9 mouse cellular contexts compared by ENCODE assay signal in the genomic region with DNA sequence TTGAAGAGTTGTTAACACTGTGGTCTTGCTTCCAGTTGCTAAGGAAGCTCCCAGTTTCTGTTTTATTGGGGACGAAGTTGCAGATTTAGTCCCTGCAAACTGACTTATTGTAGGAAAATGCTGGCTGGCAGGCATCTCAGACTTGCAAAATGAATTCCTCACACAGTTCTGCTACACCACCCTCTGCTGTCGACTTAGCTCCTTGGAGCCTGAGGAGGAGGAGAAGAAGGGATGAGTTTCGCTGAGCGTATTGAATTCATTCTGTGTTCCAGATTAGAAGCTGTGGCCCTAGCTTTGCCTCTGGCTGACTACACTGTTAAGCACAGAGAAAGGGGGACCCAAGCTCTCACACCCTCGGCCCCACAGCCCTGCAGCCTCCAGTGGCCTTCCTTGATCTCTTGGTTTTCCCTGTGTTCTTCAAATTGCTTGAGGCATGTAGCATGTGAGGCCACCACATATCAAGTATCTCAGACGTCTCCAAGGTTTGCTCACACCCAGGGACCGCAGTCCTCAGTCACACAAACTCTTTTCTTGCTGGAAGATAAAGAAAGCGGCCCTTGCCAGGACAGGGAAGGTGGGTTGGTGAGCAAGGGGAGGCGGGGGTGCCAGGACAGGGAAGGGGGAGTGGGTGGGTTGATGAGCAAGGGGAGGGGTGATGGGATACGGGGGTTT. TPM values are rescaled to one million over a fixed set of nuclear protein-coding genes. Genes with fewer than 3 reads are reported as not detected.
DNase-seq lines count a peak whose midpoint lies in the region; ATAC-seq lines count a peak whose summit lies in the region.
"Had no signal": no experiment of that assay in that cellular context is flagged by ENCODE, and none has a peak within 500 bp of the region (broad histone marks: within the 10 kb centered on the region; RNA-seq: fewer than 3 reads in every experiment).

No protein-coding gene starts in this region.

- ATAC-seq in forebrain, embryonic 16.5 days: no peak
- no peak for ATAC-seq in limb, embryonic 12.5 days (ENCODE audit: insufficient number of reproducible peaks, insufficient read depth, low FRiP score, low TSS enrichment, low read depth)
- ATAC-seq in embryonic facial prominence, embryonic 13.5 days (ENCODE audit: insufficient number of reproducible peaks, insufficient read depth, low FRiP score, low TSS enrichment, low read depth): no peak
- ATAC-seq in limb, embryonic 13.5 days (ENCODE audit: low FRiP score, low read depth): no peak
- ATAC-seq in megakaryocyte progenitor cell, adult 5-6 weeks (replicated peaks; ENCODE audit: poor library complexity): no peak

- H3K9ac ChIP-seq in forebrain, embryonic 16.5 days (replicated peaks; ENCODE audit: low read depth, low read length): no peak overlapping the region
- no peak overlapping the region for H3K9ac ChIP-seq in limb, embryonic 12.5 days (replicated peaks)
- H3K9ac ChIP-seq in embryonic facial prominence, embryonic 13.5 days: 0 out of 2 replicates have a peak overlapping the region, but pooled peaks have one; percentile 1
- H3K9ac ChIP-seq in limb, embryonic 13.5 days: no peak overlapping the region

- peaks cover 57% of the 10 kb centered on the region for H3K27me3 ChIP-seq in forebrain, embryonic 10.5 days (ENCODE audit: poor library complexity, severe bottlenecking)
- 0 out of 2 replicates have a peak, but pooled peaks cover 3% of the 10 kb centered on the region for H3K27me3 ChIP-seq in forebrain, embryonic 16.5 days (replicated peaks; ENCODE audit: control insufficient read depth, insufficient read depth, low read length)
- H3K27me3 ChIP-seq in limb, embryonic 12.5 days: 0 out of 2 replicates have a peak, but pooled peaks cover 11% of the 10 kb centered on the region
- peaks cover 23% of the 10 kb centered on the region; the same call in 1 of the 2 replicates for H3K27me3 ChIP-seq in limb, embryonic 10.5 days (ENCODE audit: low read depth, poor library complexity, severe bottlenecking)
- H3K27me3 ChIP-seq in embryonic facial prominence, embryonic 13.5 days: no peaks in the 10 kb centered on the region; the same call in 1 of the 2 replicates
- peaks cover 13% of the 10 kb centered on the region for H3K27me3 ChIP-seq in limb, embryonic 13.5 days

- no peak overlapping the region for H3K4me2 ChIP-seq in forebrain, embryonic 16.5 days (ENCODE audit: low read length)
- peak overlapping the region; percentile 57 for H3K4me2 ChIP-seq in limb, embryonic 12.5 days
- peak overlapping the region; percentile 59 for H3K4me2 ChIP-seq in embryonic facial prominence, embryonic 13.5 days
- 0 out of 2 replicates have a peak overlapping the region, but pooled peaks have one; percentile 58 for H3K4me2 ChIP-seq in limb, embryonic 13.5 days (replicated peaks)

- no peaks in the 10 kb centered on the region for H3K9me3 ChIP-seq in forebrain, embryonic 10.5 days
- no peaks in the 10 kb centered on the region for H3K9me3 ChIP-seq in forebrain, embryonic 16.5 days (ENCODE audit: control insufficient read depth, low read length)
- no peaks in the 10 kb centered on the region for H3K9me3 ChIP-seq in limb, embryonic 12.5 days
- no peaks in the 10 kb centered on the region for H3K9me3 ChIP-seq in limb, embryonic 10.5 days (replicated peaks)
- H3K9me3 ChIP-seq in embryonic facial prominence, embryonic 13.5 days: no peaks in the 10 kb centered on the region
- no peaks in the 10 kb centered on the region for H3K9me3 ChIP-seq in limb, embryonic 13.5 days

- H3K4me3 ChIP-seq in forebrain, embryonic 10.5 days: peak overlapping the region; percentile 44
- no peak overlapping the region for H3K4me3 ChIP-seq in forebrain, embryonic 16.5 days (replicated peaks; ENCODE audit: low read length)
- H3K4me3 ChIP-seq in limb, embryonic 12.5 days (replicated peaks): no peak overlapping the region
- H3K4me3 ChIP-seq in limb, embryonic 10.5 days: no peak overlapping the region
- no peak overlapping the region for H3K4me3 ChIP-seq in embryonic facial prominence, embryonic 13.5 days
- no peak overlapping the region for H3K4me3 ChIP-seq in limb, embryonic 13.5 days

- peaks cover 87% of the 10 kb centered on the region for H3K4me1 ChIP-seq in forebrain, embryonic 10.5 days
- peaks cover 42% of the 10 kb centered on the region for H3K4me1 ChIP-seq in forebrain, embryonic 16.5 days (replicated peaks; ENCODE audit: control insufficient read depth, insufficient read depth, low read length)
- peaks cover 51% of the 10 kb centered on the region for H3K4me1 ChIP-seq in limb, embryonic 12.5 days (replicated peaks)
- H3K4me1 ChIP-seq in limb, embryonic 10.5 days: peaks cover 38% of the 10 kb centered on the region
- H3K4me1 ChIP-seq in embryonic facial prominence, embryonic 13.5 days: peaks cover 32% of the 10 kb centered on the region
- H3K4me1 ChIP-seq in limb, embryonic 13.5 days: peaks cover 75% of the 10 kb centered on the region

- 33% methylated on average over 10 of the region's 10 CpGs for WGBS in forebrain, embryonic 10.5 days
- 28% methylated on average over 10 of the region's 10 CpGs for WGBS in forebrain, embryonic 16.5 days
- 44% methylated on average over 10 of the region's 10 CpGs for WGBS in limb, embryonic 12.5 days
- 45% methylated on average over 10 of the region's 10 CpGs for WGBS in limb, embryonic 10.5 days
- WGBS in embryonic facial prominence, embryonic 13.5 days: 25% methylated on average over 10 of the region's 10 CpGs
- 49% methylated on average over 10 of the region's 10 CpGs for WGBS in limb, embryonic 13.5 days

- peak overlapping the region; percentile 65 for H3K27ac ChIP-seq in forebrain, embryonic 10.5 days
- H3K27ac ChIP-seq in forebrain, embryonic 16.5 days (ENCODE audit: low read length): no peak overlapping the region
- H3K27ac ChIP-seq in limb, embryonic 12.5 days: no peak overlapping the region
- no peak overlapping the region for H3K27ac ChIP-seq in limb, embryonic 10.5 days
- H3K27ac ChIP-seq in embryonic facial prominence, embryonic 13.5 days: peak overlapping the region; percentile 5; the same call in 1 of the 2 replicates
- no peak overlapping the region for H3K27ac ChIP-seq in limb, embryonic 13.5 days

- peaks cover 3% of the 10 kb centered on the region; the same call in 1 of the 2 replicates for H3K36me3 ChIP-seq in forebrain, embryonic 10.5 days (replicated peaks)
- H3K36me3 ChIP-seq in forebrain, embryonic 16.5 days (ENCODE audit: control insufficient read depth, insufficient read depth): no peaks in the 10 kb centered on the region
- no peaks in the 10 kb centered on the region for H3K36me3 ChIP-seq in limb, embryonic 12.5 days
- H3K36me3 ChIP-seq in limb, embryonic 10.5 days: no peaks in the 10 kb centered on the region
- no peaks in the 10 kb centered on the region for H3K36me3 ChIP-seq in embryonic facial prominence, embryonic 13.5 days
- H3K36me3 ChIP-seq in limb, embryonic 13.5 days: no peaks in the 10 kb centered on the region

- DNase-seq in forebrain, embryonic 10.5 days (ENCODE audit: extremely low spot score, low spot score): no peak
- no peak for DNase-seq in limb, embryonic 10.5 days (ENCODE audit: low spot score)
- DNase-seq in adrenal gland, postnatal 36 days: no peak
- DNase-seq: cerebellum, adult 9-10 months had no signal

RNA-seq across cellular contexts. Expression of gene Lrrc8c, which starts 24.8 kb away (rescaled TPM):
- 12.4 and 14.8 TPM in 2 replicates for polyA plus RNA-seq in forebrain, embryonic 10.5 days (2016; fragmentation: Nextera tagmentation; extraction: Ambion mirVana)
- 12.0 and 12.5 TPM in 2 replicates for polyA plus RNA-seq in forebrain, embryonic 16.5 days (2015; fragmentation: Nextera tagmentation; extraction: Ambion mirVana)
- 11.7 and 14.9 TPM in 2 replicates for polyA plus RNA-seq in limb, embryonic 12.5 days (2016; fragmentation: Nextera tagmentation; extraction: Ambion mirVana)
- 11.1 and 14.2 TPM in 2 replicates for polyA plus RNA-seq in limb, embryonic 10.5 days (2016; fragmentation: Nextera tagmentation; extraction: Ambion mirVana)
- polyA plus RNA-seq in embryonic facial prominence, embryonic 13.5 days (2015; fragmentation: Nextera tagmentation; extraction: Ambion mirVana): 15.7 and 17.2 TPM in 2 replicates
- 15.6 and 18.4 TPM in 2 replicates for polyA plus RNA-seq in limb, embryonic 13.5 days (2015; fragmentation: Nextera tagmentation; extraction: Ambion mirVana)
- 27.6 and 35.9 TPM in 2 replicates for total RNA-seq in megakaryocyte progenitor cell, adult 5-6 weeks (2015)
- total RNA-seq in megakaryocyte progenitor cell, adult 5-6 weeks (2017): 5.5 and 7.4 TPM in 2 replicates
- total RNA-seq in adrenal gland, postnatal 36 days (2021): 10 to 100 TPM; 23.9 to 26.6 TPM

Comparison
In these comparisons a context has a peak if more than half of its experiments do, and no peak if none do; other contexts are left out.
1. H3K27ac ChIP-seq: peak in forebrain, embryonic 10.5 days (single experiment) and embryonic facial prominence, embryonic 13.5 days (single experiment); none in forebrain, embryonic 16.5 days (single experiment), limb, embryonic 12.5 days (single experiment), limb, embryonic 10.5 days (single experiment) and limb, embryonic 13.5 days (single experiment).